Mouse (Mus musculus): ENCODE results near the gene Pabpn1.
"Not testable (repeated sequence)": the region's sequence is repeated elsewhere in the genome, so short reads cannot be mapped to it uniquely, and the experiment has no call there.

The Pabpn1 gene

GRCm38 (mm10) chr14:54936831-54937160 is 44.5 kb downstream of the Pabpn1 start:
- no peak for DNase-seq (ENCODE audit: low spot score)

DNA sequence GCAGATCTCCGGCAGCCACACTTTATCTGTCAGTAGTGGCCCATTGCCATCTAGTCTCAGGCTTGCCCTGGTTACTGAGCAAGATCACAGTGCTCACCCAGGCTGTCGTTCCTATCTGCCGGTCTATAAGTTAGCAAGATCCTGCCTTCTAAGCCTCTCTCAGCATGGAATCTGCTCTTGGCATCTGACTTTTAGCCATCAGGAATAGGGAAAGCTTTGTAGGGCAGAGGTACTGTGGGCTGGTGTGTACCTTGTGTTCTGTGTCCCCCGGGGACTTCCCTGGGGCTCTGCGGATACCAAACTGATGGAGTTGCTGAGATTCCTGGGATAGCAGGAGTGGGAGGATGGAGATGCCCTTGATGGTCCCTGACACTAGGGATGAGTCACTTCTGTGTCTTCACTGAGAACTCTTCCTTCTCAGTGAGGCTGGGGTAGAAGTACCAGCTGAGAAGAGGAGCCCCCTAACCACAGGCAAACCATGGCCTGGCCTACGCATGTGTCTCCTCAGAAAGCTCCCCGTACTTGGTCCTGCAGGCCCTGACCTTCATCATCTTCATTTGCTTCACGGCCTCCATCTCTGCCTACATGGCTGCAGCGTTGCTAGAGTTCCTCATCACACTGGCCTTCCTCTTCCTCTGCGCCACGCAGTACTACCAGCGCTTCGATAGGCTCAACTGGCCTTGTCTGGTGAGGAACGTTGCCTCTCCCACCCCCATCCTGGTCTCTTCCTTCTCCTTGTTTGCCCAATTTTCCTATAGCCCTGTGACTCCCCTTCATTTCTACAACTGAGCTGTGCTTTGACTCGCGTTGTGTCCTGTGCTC is 45.3 kb downstream of the Pabpn1 start:
- DNase-seq (ENCODE audit: low spot score): no peak

DNA sequence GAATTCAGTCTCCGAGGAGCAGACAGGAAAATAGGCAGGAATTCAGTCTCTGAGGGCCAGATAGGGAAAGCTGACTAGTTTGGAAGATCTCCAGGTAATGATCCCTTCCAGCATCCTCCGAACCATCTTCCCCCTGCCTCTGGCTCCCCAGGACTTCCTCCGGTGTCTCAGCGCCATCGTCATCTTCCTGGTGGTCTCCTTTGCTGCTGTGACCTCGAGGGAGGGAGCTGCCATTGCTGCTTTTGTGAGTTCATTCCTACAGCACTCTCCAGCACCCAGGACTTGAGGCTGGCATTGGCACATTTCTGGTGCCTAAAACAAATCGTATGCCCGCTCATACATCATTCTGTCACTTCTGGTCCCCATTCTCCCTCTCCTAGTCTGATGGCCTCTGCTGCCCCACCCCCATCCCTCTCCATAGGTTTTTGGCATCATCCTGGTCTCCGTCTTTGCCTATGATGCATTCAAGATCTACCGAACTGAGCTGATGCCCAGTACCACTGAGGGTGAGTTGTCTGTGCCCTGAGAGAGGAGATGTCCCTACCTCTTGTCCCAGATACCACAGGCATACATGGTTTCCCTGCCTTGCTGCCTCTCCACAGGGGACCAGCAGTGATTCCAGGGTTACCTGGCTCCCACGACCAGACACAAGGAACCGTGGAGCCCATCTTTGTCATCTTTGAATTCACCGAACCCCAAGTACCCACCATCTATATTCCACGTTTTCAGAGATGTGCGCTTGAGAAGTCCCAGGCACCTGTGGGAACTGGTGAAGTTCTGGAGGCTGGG is 46.3 kb downstream of the Pabpn1 start:
- no peak for DNase-seq (ENCODE audit: low spot score)

DNA sequence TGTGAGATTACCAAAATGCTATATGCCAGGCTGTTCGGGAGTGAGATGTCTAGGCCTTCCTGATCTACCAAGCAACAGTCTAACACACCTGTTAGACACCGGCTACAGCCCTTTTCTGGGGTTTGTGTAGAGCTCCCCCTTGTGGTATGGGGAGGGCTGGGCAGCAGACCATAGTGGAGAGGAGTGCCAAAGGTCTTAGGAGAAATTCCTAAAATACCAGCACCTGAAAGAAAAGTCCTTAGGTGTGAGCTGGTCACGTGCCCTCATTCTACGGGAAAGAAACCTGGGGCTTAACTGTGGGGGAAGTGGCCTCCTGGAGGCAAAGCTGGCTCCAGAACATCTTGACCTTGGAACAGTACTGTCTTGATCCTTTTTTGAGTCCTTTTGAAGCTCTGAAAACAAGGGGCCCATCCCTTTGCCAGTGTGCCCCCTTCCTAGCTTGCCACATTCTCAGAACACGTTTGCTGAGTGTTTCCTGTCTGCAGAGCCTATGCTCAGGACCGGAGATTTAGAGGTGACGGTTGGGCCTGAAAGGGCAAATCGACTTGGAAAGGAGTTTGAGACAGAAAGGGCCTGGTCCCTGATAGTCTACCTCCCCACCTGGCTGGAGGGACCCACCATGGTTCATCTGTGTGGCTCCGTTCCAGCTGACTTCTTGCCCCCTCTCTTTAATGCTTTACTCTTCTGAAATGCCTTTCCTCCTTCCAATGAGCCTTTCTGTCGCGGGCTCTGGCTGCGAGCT is 47.3 kb downstream of the Pabpn1 start:
- peak; percentile 67 for DNase-seq (ENCODE audit: low spot score)

GRCm38 (mm10) chr14:54940176-54940530 is 47.9 kb downstream of the Pabpn1 start:
- no peak for DNase-seq (ENCODE audit: low spot score)

- DNase-seq (ENCODE audit: low spot score): no peak
Measured at GRCm38 (mm10) chr14:54941024-54941978, 49.0 kb downstream of the Pabpn1 start.

DNA sequence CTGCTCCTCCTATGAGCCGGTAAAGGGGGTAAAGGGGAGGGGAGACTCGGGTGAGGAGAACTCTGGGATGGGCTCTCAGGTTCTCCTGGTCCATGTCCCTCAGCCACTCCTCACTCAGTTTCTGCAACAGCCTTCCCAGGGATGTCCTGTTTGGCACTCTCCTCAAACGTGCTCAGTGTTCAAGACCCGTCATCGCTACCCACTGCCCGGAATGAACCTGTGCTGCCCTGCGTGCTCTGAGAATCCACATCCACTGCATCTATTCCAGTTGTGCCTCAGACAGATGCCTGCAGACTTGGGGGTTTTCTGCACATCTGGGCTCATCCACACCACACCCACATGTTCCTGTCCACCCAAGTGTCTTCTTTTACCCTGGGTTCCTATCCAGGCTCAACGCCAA is 50.2 kb downstream of the Pabpn1 start:
- DNase-seq (ENCODE audit: low spot score): no peak

GRCm38 (mm10) chr14:54943971-54944370 is 51.7 kb downstream of the Pabpn1 start:
- no peak for DNase-seq (ENCODE audit: low spot score)

- DNase-seq (ENCODE audit: low spot score): no peak
Measured at GRCm38 (mm10) chr14:54944939-54945338, 52.6 kb downstream of the Pabpn1 start.

GRCm38 (mm10) chr14:54945975-54946704 is 53.8 kb downstream of the Pabpn1 start:
- no peak for DNase-seq (ENCODE audit: low spot score)

DNA sequence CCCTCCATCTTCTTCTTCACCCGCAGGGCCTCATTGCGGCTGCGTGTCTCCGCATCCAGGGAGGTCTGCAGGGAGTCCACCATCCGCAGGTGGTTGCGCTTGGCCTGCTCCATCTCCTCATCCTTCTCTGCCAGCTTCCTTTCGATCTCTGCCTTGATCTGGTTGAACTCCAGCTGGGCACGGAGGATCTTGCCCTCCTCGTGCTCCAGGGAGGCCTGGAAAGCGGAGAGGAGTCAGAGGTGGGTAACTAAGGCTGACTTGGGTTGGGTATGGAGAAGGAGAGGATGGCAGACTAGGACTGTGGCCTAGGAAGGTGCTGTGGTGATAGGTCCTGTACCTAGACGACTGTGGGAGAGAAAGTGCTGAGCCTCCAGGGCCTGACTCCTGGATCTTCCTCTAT is 54.7 kb downstream of the Pabpn1 start:
- DNase-seq (ENCODE audit: low spot score): not testable (repeated sequence)

Measured in ovary, postnatal 14 days (tissue).